Mouse (Mus musculus): Measurements from ENCODE around the gene Mchr1. TPM values are rescaled to one million over a fixed set of nuclear protein-coding genes. Genes with fewer than 3 reads are reported as not detected.

Mchr1 gene
- total and polyA plus RNA-seq, 3 experiments = not detected

DNA sequence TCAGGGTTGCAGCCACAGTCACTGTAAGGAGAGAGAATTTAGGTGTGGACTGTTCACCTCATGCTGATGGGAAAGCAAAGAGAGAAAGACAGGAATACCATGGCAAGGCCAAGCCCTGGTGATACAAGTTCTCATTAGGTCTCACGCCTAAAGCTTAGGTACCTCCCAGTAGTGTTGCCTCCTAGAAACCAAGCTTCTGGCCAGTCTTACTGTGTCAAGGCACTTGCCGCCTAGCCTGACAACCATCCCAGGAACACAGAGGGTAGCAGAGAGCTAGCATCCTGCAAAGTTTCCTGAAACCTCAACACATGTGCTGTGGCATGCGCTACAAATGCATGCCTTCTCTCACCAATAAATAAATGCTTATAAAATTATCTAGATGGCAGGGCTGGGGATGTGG lies 11.6 kb downstream of the Mchr1 start:
- H3K4me3 ChIP-seq = no peak overlapping the region
- H3K9ac ChIP-seq (ENCODE audit: low read depth, low read length) = no peak overlapping the region
- peaks cover 10% of the 10 kb centered on the region for H3K4me1 ChIP-seq (ENCODE audit: control insufficient read depth, insufficient read depth, low read length)
- no peak for DNase-seq
- TF ChIP-seq EP300 (IDR thresholded peaks at IDR 0.05; ENCODE audit: insufficient read depth, low read depth, low read length) = no peak
- no peak for TF ChIP-seq CTCF (IDR thresholded peaks at IDR 0.05)
- TF ChIP-seq POLR2A (IDR thresholded peaks at IDR 0.05; ENCODE audit: insufficient read depth, low read depth, low read length) = no peak
- no peaks in the 10 kb centered on the region for H3K27me3 ChIP-seq (ENCODE audit: control insufficient read depth, insufficient read depth, low read length)
- no peaks in the 10 kb centered on the region for H3K36me3 ChIP-seq (ENCODE audit: control insufficient read depth, insufficient read depth, low read length)
- WGBS = 93% methylated on average over 3 of the region's 3 CpGs
- intact Hi-C loops (cut with DNase I) = no loop called here
- peak overlapping the region; percentile 55 for H3K27ac ChIP-seq
- no peaks in the 10 kb centered on the region for H3K79me2 ChIP-seq (replicated peaks; ENCODE audit: control insufficient read depth, insufficient read depth, low read length)

DNA sequence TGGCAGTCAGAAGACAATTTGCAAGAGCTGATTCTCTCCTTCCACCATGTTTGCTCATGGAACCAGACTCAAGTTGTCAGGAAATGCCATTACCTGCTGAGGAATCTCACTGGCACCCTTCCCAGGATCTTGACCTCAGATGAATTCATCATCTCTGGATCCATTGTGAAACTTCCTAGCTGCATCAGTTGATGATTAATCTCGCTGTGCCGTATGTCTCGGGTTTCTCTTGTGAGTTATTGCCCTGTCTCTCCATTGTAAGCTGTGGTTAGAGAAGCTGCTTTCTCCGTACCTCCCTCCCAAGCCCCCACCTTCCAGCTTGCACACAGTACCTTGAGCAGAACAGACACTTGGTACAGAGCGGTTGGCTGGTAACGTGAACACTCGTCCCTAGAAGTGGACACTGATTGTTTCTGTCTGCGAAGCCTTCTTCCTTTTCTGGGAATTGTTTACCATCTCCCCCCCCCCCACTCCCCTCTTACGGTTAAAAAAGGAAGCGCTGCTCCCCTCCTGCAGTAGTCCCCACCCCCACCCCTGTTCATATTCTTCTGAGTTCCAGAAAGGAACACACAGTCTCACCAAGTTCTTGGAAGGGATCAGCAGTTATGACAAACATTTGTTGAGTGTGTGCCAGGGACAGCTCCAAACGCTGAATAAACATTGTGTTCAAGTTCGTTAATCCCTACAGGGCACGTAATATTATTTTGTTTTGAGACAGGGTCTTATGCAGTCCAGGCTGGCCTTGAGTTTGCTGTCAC lies 12.5 kb downstream of the Mchr1 start:
- peak overlapping the region; percentile 63 for H3K27ac ChIP-seq
- no peaks in the 10 kb centered on the region for H3K27me3 ChIP-seq (ENCODE audit: control insufficient read depth, insufficient read depth, low read length)
- H3K4me3 ChIP-seq = peak overlapping the region; percentile 13
- H3K4me1 ChIP-seq (ENCODE audit: control insufficient read depth, insufficient read depth, low read length) = peaks cover 10% of the 10 kb centered on the region
- no peaks in the 10 kb centered on the region for H3K36me3 ChIP-seq (ENCODE audit: control insufficient read depth, insufficient read depth, low read length)
- 0 out of 2 replicates have a peak overlapping the region, but pooled peaks have one; percentile 15 for H3K9ac ChIP-seq (ENCODE audit: low read depth, low read length)
- no peaks in the 10 kb centered on the region for H3K79me2 ChIP-seq (replicated peaks; ENCODE audit: control insufficient read depth, insufficient read depth, low read length)
- DNase-seq = peak; percentile 34 to 42
- 11% methylated on average over 13 of the region's 13 CpGs for WGBS
- no peak; the same call in 1 of the 2 replicates for TF ChIP-seq POLR2A (IDR thresholded peaks at IDR 0.05; ENCODE audit: insufficient read depth, low read depth, low read length)
- 0 out of 2 replicates have a peak, but pooled peaks have one; percentile 33 for TF ChIP-seq EP300 (IDR thresholded peaks at IDR 0.05; ENCODE audit: insufficient read depth, low read depth, low read length)
- intact Hi-C loops (cut with DNase I) = no loop called here

GRCm38 (mm10) chr15:81248341-81248679 lies 13.0 kb downstream of the Mchr1 start:
- no peaks in the 10 kb centered on the region for H3K27me3 ChIP-seq (ENCODE audit: control insufficient read depth, insufficient read depth, low read length)
- 62% methylated on average over 4 of the region's 4 CpGs for WGBS
- TF ChIP-seq EP300 (IDR thresholded peaks at IDR 0.05; ENCODE audit: insufficient read depth, low read depth, low read length) (no peak), CTCF (IDR thresholded peaks at IDR 0.05) (no peak), POLR2A (IDR thresholded peaks at IDR 0.05; ENCODE audit: insufficient read depth, low read depth, low read length) (no peak)
- H3K4me1 ChIP-seq (ENCODE audit: control insufficient read depth, insufficient read depth, low read length) = peaks cover 10% of the 10 kb centered on the region
- no peaks in the 10 kb centered on the region for H3K36me3 ChIP-seq (ENCODE audit: control insufficient read depth, insufficient read depth, low read length)
- 0 out of 2 replicates have a peak overlapping the region, but pooled peaks have one; percentile 10 for H3K9ac ChIP-seq (ENCODE audit: low read depth, low read length)
- DNase-seq = no peak
- no peak overlapping the region; the same call in 1 of the 2 replicates for H3K4me3 ChIP-seq
- H3K79me2 ChIP-seq (replicated peaks; ENCODE audit: control insufficient read depth, insufficient read depth, low read length) = no peaks in the 10 kb centered on the region
- H3K27ac ChIP-seq = peak overlapping the region; percentile 63
- intact Hi-C loops (cut with DNase I) = no loop called here

DNA sequence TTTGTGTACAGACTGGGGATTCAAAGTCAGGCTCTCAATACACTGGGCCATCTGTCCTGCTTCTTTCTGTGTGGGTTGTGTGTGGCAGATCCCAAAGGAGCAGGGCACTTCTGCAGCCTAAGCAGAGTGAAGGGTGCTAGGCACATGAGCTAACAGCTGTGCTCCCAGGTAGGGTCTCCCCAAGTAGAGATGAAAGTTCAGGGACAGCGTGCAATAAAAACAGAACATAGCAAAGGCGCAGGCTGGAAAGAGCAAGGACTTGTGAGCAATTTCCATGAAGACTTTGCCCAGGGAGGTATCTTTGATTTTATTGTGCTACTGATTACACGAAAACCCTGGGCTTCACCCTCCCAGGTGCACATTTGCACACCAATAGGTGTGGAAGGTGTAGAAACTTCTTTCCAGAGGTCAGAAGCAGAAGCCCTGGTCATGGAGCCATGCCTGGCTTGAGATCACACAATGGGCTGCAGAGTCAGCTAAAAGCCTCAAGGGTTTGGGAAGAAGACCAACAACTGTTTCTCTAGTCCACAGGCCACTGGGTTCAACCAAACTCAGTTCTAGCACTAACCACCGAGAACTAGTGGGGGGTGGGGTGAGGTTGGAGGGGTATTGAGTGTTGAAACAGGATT lies 13.8 kb downstream of the Mchr1 start:
- H3K79me2 ChIP-seq (replicated peaks; ENCODE audit: control insufficient read depth, insufficient read depth, low read length) = no peaks in the 10 kb centered on the region
- no peak overlapping the region; the same call in 1 of the 2 replicates for H3K27ac ChIP-seq
- no peak for TF ChIP-seq POLR2A (IDR thresholded peaks at IDR 0.05; ENCODE audit: insufficient read depth, low read depth, low read length)
- TF ChIP-seq CTCF (IDR thresholded peaks at IDR 0.05) = no peak
- TF ChIP-seq EP300 (IDR thresholded peaks at IDR 0.05; ENCODE audit: insufficient read depth, low read depth, low read length) = no peak
- H3K4me1 ChIP-seq (ENCODE audit: control insufficient read depth, insufficient read depth, low read length) = peaks cover 10% of the 10 kb centered on the region
- intact Hi-C loops (cut with DNase I) = no loop called here
- 94% methylated on average over 4 of the region's 4 CpGs for WGBS
- no peak for DNase-seq
- no peaks in the 10 kb centered on the region for H3K36me3 ChIP-seq (ENCODE audit: control insufficient read depth, insufficient read depth, low read length)
- no peaks in the 10 kb centered on the region for H3K27me3 ChIP-seq (ENCODE audit: control insufficient read depth, insufficient read depth, low read length)
- H3K9ac ChIP-seq (ENCODE audit: low read depth, low read length) = no peak overlapping the region
- H3K4me3 ChIP-seq = no peak overlapping the region

GRCm38 (mm10) chr15:81252626-81253174 lies 17.4 kb downstream of the Mchr1 start:
- H3K4me1 ChIP-seq (ENCODE audit: control insufficient read depth, insufficient read depth, low read length) = peaks cover 4% of the 10 kb centered on the region
- H3K79me2 ChIP-seq (replicated peaks; ENCODE audit: control insufficient read depth, insufficient read depth, low read length) = no peaks in the 10 kb centered on the region
- intact Hi-C loops (cut with DNase I) = no loop called here
- H3K4me3 ChIP-seq = no peak overlapping the region
- H3K27ac ChIP-seq = no peak overlapping the region
- no peaks in the 10 kb centered on the region for H3K27me3 ChIP-seq (ENCODE audit: control insufficient read depth, insufficient read depth, low read length)
- DNase-seq = no peak
- 59% methylated on average over 4 of the region's 4 CpGs for WGBS
- H3K36me3 ChIP-seq (ENCODE audit: control insufficient read depth, insufficient read depth, low read length) = no peaks in the 10 kb centered on the region
- TF ChIP-seq POLR2A (IDR thresholded peaks at IDR 0.05; ENCODE audit: insufficient read depth, low read depth, low read length) = no peak
- no peak for TF ChIP-seq EP300 (IDR thresholded peaks at IDR 0.05; ENCODE audit: insufficient read depth, low read depth, low read length)
- no peak for TF ChIP-seq CTCF (IDR thresholded peaks at IDR 0.05)
- H3K9ac ChIP-seq (ENCODE audit: low read depth, low read length) = no peak overlapping the region

DNA sequence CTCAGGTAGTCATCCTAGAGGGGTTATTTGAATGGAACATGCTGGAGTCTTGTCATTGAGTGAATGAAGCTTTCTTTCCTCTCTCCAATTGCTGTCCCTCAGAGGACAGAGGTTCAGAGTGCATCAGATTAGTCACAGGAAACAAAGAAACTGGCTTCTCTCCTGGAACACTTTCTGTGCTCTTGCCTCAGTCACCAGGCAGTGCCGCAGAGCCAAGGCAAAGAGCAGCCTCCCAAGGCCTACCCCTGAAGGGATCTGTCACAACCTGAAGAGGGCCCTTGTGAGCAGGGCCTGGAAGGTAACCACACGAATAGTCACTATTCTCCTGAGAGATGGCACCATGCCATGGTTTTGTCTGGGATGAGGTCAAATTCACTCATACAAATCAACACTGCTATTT lies 18.3 kb downstream of the Mchr1 start:
- Histone ChIP-seq H3K27me3 (ENCODE audit: control insufficient read depth, insufficient read depth, low read length) (peaks cover 2% of the 10 kb centered on the region; the same call in 1 of the 2 replicates), H3K9ac (ENCODE audit: low read depth, low read length) (no peak overlapping the region), H3K4me3 (no peak overlapping the region), H3K79me2 (replicated peaks; ENCODE audit: control insufficient read depth, insufficient read depth, low read length) (no peaks in the 10 kb centered on the region), H3K4me1 (ENCODE audit: control insufficient read depth, insufficient read depth, low read length) (no peaks in the 10 kb centered on the region; the same call in 1 of the 2 replicates), H3K36me3 (ENCODE audit: control insufficient read depth, insufficient read depth, low read length) (no peaks in the 10 kb centered on the region), H3K27ac (no peak overlapping the region)
- intact Hi-C loops (cut with DNase I) = no loop called here
- WGBS = 41% methylated on average over 2 of the region's 2 CpGs
- no peak for DNase-seq
- no peak for TF ChIP-seq POLR2A (IDR thresholded peaks at IDR 0.05; ENCODE audit: insufficient read depth, low read depth, low read length)
- TF ChIP-seq CTCF (IDR thresholded peaks at IDR 0.05) = no peak
- no peak for TF ChIP-seq EP300 (IDR thresholded peaks at IDR 0.05; ENCODE audit: insufficient read depth, low read depth, low read length)

All from heart, adult 2 months (tissue).